Mouse (Mus musculus) lung, adult 18-20 months (tissue): Measurements from ENCODE around the gene Ctdsp2.
A peak's percentile ranks its signal among the peaks of the same experiment; 100 is the strongest.

ENCODE experiments used
- DNase-seq, 2 experiments: peaks; one replicate each; pipeline ENCODE4 v3.0.0; 2022; ENCODE audit warnings: mixed read lengths in 2 of 2

Ctdsp2 gene

GRCm38 (mm10) chr10:126963821-126964220 is 14.7 kb upstream of the Ctdsp2 start:
- DNase-seq: no peak

GRCm38 (mm10) chr10:126971363-126972050 is 7.0 kb upstream of the Ctdsp2 start:
- no peak for DNase-seq

DNA sequence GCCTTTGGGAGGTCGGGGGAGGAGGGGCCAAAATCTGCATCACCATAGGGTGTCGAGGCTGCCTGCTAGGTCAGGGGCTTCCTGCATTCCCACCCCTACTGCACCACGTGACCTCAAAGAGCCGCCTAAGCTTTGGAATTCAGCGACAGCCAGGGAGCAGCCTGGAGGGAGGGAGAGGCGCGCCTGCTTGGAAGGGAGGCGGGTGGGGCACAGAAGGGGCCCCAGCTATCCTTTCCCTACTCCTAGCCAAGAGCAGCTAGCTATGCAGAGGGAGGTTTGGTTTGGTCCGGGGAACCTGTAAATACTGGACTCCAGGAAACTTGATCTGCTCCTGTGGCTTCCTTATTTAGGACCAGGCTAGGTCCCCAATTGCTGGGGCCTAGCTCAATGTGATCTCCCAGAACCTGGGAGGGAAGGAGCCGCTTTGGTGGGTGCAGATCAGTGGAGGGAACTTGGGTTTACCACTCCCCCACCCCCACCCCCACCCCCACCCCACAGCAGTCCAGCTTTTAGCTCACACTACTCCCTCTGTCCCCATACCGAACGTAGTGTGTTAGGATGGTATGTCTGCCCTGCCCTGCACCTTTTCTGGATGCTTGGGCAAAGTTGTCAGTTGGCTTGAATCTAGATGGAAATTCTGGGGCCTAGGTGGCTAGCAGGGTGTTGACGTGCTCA is 6.3 kb upstream of the Ctdsp2 start:
- DNase-seq: peak; percentile 79 to 85

DNA sequence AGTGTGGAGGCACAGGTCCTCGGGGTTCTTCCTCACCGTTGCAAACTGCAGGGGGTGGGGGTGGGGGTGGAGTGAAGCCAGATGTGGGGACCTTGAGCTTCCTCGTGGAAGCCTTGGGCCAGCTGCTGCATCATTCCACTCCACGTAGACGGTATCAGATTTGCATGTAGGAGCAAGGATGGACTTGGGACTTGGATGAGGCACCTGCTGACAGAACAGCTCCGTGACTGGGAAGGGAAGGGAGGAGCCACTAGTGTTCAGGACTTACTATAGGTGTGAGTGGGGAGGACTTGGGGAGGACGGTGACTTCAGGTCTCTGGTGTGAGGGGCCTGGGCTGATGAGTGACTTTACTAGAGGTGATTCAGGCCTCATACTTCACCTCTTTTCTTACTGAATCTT is 5.5 kb upstream of the Ctdsp2 start:
- no peak for DNase-seq

DNA sequence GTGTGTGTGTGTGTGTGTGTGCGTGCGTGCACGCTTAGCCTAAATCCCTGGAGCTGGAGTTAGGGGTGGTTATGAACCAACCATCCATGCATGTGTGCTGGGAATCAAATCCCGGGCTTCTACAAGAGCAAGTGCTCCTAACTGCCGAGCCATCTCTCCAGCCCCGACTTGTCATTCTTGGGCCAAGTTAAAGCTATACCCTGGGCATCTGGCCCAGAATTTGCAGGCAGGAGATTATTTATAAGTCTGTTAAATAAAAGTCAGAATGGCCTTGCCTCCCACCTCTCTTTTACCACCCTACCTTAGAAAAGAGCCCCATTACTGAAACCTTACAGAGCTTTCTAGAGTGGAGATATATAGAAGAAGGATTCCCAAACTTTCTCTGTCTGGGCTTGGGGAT is 2.8 kb upstream of the Ctdsp2 start:
- no peak for DNase-seq

GRCm38 (mm10) chr10:126977076-126977475 is 1.4 kb upstream of the Ctdsp2 start:
- DNase-seq: no peak

GRCm38 (mm10) chr10:126979121-126979635 is 661 bp downstream of the Ctdsp2 start:
- DNase-seq: peak; percentile 68 to 76

DNA sequence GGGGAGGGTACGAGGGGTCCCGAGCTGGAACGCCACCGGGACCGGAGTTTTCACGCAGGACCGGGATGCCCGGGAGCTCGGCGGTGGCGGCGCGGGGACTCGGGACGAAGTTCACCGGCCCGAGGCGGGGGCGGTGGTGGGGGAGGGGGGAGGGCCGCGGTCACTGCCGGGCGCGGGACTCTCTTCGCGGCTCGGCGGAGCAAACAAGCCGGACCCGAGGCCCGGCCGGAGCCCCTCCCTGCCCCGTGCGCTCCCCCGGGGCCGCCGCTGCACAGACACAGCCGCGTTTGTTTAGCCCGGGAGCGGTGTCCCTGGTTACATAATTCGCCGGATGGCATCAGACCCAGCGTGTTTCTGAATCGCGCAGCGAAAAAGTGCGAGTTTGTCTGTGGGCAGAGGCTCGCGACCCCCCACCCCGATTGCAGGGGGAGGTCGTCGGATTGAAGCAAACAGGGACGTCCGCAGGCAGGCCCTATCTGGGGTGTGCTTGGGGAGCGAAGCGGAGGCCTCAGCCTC is 1.2 kb downstream of the Ctdsp2 start:
- peak; percentile 41 to 57 for DNase-seq

DNA sequence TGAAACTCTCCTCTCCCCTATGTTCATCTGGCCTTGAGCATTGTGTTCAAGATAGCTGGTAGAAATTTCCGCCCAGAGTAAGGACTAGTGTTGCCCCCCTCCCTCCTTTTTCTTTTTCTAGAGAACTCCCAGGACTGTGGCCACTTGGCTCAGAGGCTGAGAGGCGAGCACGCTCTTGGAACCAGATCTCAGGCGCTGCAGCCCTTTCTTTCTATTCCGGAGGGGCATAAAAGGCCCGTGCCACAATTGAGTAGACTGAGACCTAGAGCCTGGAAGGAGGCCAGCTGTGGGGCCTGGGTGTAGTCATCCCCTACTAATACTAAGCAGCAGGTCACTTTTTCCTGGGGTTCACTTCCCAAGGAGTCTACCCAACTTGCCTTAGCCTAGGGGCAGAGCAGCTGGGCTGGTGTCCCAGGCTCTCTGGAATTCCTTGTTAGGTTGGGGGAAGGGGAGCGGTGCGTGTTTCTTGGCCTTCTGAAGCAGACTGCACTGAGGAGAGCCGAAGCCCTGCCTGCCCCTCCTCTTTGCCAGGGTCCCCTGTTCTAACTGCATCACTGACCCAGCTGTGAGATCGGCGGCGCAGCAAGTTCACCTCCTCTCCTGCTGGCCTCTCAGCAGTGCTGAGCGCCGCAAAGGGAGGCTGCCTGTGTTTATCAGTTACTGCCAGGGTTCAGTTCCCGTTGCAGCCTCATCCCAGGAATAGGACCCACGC is 1.9 kb downstream of the Ctdsp2 start:
- DNase-seq: peak; percentile 43 to 57

DNA sequence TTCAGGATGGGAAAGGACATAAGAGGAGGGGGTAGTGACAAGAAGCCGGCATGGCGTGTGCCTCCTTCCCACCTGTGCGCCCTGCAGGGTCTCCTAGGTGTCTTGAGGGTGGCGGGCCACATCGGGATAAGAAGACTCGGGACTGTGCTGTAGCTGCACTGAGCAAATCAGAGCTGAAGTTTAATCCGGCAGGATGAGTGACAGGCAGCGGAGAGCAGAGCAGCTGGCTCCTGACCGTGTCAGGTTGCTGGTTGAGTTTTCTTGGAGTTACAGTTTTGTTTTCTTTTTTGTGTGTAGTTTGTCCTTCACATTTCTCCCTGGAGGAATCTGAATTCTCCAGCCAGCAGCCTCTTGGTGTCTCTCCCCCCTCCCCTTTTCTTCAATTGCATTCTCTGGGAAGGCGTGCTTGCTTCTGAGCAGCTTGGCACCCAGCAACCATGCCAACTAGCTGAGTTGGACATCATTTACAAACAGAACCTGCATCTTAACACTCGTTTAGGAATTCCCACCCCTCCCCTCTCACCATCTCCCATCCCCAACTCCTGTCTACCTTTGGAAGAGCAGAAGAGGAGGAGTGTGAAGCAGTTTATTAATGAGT is 2.5 kb downstream of the Ctdsp2 start:
- no peak for DNase-seq

DNA sequence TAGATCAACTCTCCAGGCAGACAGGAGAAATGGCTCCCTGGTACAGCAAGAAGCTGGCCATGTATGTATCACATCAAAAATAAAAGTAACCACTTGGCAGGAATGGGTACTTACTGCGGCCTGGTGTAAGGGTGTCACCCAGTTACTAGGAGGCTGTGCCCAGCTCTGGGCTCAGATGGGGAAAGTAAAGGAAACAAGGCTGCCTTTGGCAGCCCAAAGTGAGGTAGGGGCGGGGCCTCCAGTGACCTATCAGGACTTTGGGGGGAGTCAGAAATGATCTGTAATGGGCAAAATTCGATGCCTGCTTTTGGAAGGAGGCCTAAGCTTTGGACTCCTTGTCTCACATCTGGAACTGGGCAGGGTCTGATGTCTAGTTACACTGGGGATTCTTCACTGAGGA is 3.2 kb downstream of the Ctdsp2 start:
- peak; percentile 42 to 52 for DNase-seq

- DNase-seq: no peak
Measured at GRCm38 (mm10) chr10:126983193-126983725, 4.7 kb downstream of the Ctdsp2 start.

- peak; percentile 34 to 72 for DNase-seq
Measured at GRCm38 (mm10) chr10:126984189-126985004, 5.9 kb downstream of the Ctdsp2 start.

GRCm38 (mm10) chr10:126985127-126985526 is 6.6 kb downstream of the Ctdsp2 start:
- no peak for DNase-seq

DNA sequence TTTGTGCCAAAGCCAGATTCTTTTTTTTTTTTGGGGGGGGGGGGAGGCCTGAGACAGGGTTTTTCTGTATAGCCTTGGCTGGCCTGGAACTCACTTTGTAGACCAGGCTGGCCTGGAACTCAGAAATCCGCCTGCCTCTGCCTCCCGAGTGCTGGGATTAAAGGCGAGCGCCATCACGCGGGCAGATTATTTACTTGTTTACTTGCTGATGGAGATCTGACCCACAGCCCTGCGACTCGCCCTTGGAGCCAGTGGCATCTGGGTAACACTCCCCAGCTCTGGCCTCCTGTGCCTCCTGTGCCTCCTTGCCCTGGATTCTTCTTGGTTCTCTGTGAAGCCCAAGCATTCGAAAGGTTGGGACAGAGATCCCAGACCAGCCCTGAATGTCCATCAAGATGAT is 7.1 kb downstream of the Ctdsp2 start:
- DNase-seq: no peak

GRCm38 (mm10) chr10:126986541-126986961 is 8.0 kb downstream of the Ctdsp2 start:
- peak; percentile 89 to 92 for DNase-seq

- no peak for DNase-seq
Measured at GRCm38 (mm10) chr10:126987183-126988118, 8.9 kb downstream of the Ctdsp2 start.

GRCm38 (mm10) chr10:126988513-126989165 is 10.1 kb downstream of the Ctdsp2 start:
- no peak for DNase-seq

DNA sequence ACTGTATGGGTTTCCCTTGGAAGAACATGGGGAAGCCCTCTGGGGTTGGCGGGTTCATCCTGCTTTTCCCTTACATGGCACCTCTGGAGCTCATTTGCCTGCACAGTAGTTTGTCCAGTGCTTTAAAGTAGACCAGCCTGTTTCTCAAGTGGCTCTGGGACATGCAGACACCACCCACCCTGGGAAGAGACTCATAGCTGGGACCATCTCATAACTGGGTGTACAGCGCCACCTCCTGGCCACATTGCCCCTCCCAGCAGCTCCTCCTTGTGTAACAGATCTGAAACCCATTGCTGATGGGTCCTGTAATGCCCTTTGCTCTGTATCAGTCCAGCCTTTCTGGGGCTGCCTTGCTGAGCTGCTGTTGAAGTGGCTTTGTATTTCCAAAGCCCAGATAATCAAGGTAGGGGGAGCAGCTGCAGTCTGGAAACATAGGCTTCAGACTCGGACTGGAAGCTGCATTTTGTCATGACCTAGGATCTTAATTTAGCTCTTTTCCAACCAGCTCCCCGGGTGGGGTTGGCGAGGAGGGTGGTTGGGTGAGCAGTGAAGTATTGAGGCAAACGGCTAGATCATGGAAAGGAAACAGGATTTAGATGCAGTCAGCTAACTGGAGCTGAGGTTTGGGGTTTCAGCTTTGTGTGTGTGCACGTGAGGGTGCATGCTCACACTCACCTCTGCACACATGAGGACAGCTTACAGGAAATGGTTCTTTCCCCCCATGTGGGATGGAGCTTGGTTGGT is 12.0 kb downstream of the Ctdsp2 start:
- peak; percentile 88 to 93 for DNase-seq
